Mouse (Mus musculus): ENCODE measurements around the gene Dst.

DNA sequence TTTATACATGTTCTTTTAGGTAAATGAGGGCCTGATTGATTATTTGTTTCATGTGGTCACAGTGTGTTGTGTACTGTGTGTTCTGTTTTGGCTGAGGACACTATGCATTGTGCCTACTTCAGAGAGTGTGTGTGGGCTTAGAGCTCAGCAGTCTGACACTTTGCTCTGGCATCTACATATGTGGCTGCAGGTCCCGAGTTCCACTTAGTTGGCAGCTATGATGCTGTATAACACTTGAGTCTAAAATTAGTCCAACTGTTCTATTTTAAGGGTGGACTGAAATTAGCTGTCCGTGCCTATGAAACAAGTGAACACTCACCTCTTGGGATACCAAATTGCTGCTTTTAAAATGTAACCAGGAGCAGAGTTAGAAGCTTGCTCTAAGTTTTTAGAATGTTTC lies 113.5 kb downstream of the Dst start:
- TF ChIP-seq EP300 (IDR thresholded peaks at IDR 0.05; ENCODE audit: insufficient read depth, low read depth, low read length): peak; percentile 83
- TF ChIP-seq CTCF (IDR thresholded peaks at IDR 0.05): no peak
- 0 out of 2 replicates have a peak, but pooled peaks have one; percentile 35 for TF ChIP-seq POLR2A (IDR thresholded peaks at IDR 0.05; ENCODE audit: insufficient read depth, low read depth, low read length)
